Mouse (Mus musculus) bone marrow, adult 2 months (tissue): ENCODE data around the gene Srcin1. TPM values are rescaled to one million over a fixed set of nuclear protein-coding genes. Genes with fewer than 3 reads are reported as not detected.

Experiments used
- H3K27ac ChIP-seq: fragments of 200-500 bp; 2 replicates; pipeline ENCODE4 v1.5.1; 2012; ENCODE audit warnings: low read depth, mild to moderate bottlenecking, control low read depth, inconsistent platforms, low read length; ENCODE audit not compliant: control insufficient read depth, poor library complexity, insufficient read depth
- H3K4me1 ChIP-seq: fragments of 200-500 bp; 2 replicates; pipeline ENCODE4 v1.6.1; 2011; ENCODE audit warnings: low read length; ENCODE audit not compliant: control insufficient read depth, insufficient read depth
- H3K4me3 ChIP-seq: fragments of 200-500 bp; replicated peaks from 2 replicates; pipeline ENCODE3; 2011; ENCODE audit warnings: mild to moderate bottlenecking, low read depth, low read length, control low read depth; ENCODE audit not compliant: control insufficient read depth
- CTCF ChIP-seq: fragments of 200-500 bp; IDR thresholded peaks from 2 replicates; pipeline ENCODE4 v1.5.1; 2011; ENCODE audit warnings: low read length, control low read depth; ENCODE audit not compliant: control insufficient read depth, insufficient read depth
- POLR2A ChIP-seq: fragments of 200-500 bp; IDR thresholded peaks from 2 replicates; pipeline ENCODE4 v1.6.1; 2011; ENCODE audit warnings: low read depth, mild to moderate bottlenecking, control low read depth, low read length, borderline replicate concordance; ENCODE audit not compliant: control insufficient read depth
- WGBS: fragments of 180-500 bp; shearing (Covaris S2); methylation state at CpG from one replicate; pipeline ENCODE4 v1.1.7; 2018; 5-methylcytosine and 5-hydroxymethylcytosine counted together
- polyA plus RNA-seq: library from polyadenylated mRNA; stranded (reverse); fragments of >200 nt; gene quantifications from 2 replicates; pipeline ENCODE4 v1.2.4, GENCODE M21; 2011; ENCODE audit warnings: low replicate concordance; ENCODE audit not compliant: missing spikeins, insufficient read depth, insufficient read length

The Srcin1 gene
- polyA plus RNA-seq, 1 experiment = 0.57 TPM

DNA sequence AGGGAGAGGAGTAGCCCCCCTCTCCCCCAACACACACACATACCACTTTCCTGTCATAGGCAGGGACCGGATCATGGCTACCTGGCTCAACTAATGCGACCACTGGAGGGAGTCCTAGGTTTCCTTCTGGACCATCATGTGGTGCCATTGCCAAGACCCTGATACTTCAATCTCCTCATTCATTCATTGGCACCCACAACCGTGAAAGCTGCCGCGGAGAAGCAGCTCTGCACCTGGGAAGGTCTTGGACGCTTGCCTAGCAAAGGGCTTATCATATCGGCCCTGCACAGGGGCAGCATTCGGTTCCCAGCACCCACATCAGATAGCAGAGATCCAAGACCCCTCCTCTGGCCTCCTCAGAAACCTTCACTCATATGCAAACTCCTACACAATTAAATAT lies 69.7 kb downstream of the Srcin1 start:
- TF ChIP-seq CTCF = no peak
- no peak for TF ChIP-seq POLR2A
- 69% methylated on average over 8 of the region's 8 CpGs for WGBS
- Histone ChIP-seq H3K4me3 (no peak overlapping the region), H3K4me1 (peaks cover 3% of the 10 kb centered on the region; the same call in 1 of the 2 replicates), H3K27ac (no peak overlapping the region)

DNA sequence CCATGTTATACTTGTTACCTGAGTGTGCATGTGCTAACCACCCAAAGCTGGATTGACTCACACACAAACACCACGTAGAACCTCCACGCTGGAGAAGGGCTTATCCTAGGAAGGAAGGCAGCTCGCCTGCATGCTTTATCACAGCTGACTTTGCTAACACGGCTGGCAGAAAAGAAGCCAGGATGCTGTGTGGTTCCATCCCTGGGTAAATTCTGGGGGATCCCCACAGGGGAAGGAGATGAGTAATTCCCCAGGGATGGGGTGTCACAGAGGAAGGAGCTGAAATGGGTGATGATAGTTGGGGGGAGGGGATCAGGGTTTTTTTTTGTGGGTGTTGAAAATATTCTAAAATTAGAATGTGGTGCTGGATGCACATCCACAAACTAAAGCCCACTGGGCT lies 70.2 kb downstream of the Srcin1 start:
- Histone ChIP-seq H3K4me1 (peaks cover 3% of the 10 kb centered on the region; the same call in 1 of the 2 replicates), H3K27ac (no peak overlapping the region), H3K4me3 (no peak overlapping the region)
- WGBS = 49% methylated on average over 4 of the region's 4 CpGs
- TF ChIP-seq POLR2A = no peak
- TF ChIP-seq CTCF = no peak

DNA sequence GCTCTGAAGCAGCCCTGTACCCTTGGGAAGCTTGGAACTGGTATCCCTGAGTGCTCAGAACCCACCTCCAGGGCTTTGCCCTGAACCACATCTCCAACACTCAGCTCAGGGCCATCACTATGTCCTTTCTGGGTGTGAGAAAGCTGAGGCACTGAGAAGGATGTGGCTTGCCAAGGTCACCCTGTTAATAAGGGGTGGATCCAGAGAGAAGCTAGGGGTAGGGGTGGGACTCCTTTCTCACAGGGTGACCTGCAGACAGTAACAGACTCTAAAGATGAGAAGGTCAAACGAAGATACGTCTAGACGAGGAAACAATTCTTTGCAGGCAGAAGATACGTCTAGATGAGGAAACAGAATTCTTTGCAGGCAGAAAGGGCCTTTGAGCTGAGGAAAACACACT lies 73.1 kb downstream of the Srcin1 start:
- TF ChIP-seq CTCF (no peak), POLR2A (no peak)
- 74% methylated on average over 4 of the region's 4 CpGs for WGBS
- Histone ChIP-seq H3K27ac (no peak overlapping the region), H3K4me1 (no peaks in the 10 kb centered on the region), H3K4me3 (no peak overlapping the region)

DNA sequence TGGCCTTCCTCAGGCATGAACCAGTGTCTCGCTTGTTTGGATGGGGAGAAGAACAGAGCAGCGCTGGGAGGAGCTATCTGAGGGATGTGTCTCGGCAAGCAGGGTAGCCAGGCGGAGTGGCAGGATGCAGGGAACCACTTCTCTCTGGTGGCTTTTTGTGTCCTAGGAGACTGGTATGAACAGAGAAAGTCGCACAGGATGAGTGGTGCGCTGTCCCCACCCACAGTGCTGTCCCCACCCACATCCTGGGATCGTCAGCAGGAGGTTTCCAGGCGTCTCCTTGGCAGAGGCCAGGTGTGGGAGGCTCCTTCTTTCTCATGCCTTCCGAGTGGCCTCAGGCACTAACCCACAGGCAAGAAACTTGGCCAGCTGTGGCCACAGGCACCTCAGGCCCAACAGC lies 73.6 kb downstream of the Srcin1 start:
- Histone ChIP-seq H3K4me3 (no peak overlapping the region), H3K4me1 (no peaks in the 10 kb centered on the region), H3K27ac (no peak overlapping the region)
- TF ChIP-seq POLR2A = no peak
- no peak for TF ChIP-seq CTCF
- 83% methylated on average over 9 of the region's 9 CpGs for WGBS

DNA sequence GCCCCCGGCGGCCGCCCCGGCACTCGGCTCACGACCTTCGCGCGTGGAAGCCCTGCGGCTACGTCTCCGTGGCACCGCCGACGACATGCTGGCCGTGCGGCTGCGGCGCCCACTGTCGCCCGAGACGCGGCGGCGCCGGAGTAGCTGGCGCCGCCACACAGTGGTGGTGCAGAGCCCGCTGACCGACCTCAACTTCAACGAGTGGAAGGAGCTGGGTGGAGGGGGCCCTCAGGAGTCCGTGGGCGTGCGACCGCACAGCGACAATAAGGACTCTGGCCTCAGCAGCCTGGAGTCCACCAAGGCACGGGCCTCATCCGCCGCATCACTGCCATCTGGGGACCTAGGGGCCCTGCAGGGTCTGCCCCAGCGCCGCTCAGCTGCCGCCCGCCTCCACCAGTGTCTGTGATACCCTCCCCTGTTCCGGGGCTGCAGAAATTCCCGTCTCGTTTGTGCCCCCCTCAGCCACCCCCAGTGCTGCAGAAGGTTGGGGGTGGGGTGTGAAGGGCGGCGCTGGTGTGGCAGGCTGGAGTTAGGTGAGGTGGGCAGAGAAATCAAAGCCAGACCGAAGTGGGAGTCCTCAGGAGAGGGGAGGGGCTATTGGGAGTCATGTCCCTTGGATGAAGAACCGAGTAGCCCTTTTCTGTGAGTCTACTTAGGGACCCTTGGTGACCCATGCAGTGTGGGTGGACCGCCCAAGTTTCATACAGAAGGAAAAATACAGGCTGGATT lies 75.1 kb downstream of the Srcin1 start:
- no peak overlapping the region for H3K27ac ChIP-seq
- 98% methylated on average over 51 of the region's 51 CpGs for WGBS
- H3K4me3 ChIP-seq = no peak overlapping the region

DNA sequence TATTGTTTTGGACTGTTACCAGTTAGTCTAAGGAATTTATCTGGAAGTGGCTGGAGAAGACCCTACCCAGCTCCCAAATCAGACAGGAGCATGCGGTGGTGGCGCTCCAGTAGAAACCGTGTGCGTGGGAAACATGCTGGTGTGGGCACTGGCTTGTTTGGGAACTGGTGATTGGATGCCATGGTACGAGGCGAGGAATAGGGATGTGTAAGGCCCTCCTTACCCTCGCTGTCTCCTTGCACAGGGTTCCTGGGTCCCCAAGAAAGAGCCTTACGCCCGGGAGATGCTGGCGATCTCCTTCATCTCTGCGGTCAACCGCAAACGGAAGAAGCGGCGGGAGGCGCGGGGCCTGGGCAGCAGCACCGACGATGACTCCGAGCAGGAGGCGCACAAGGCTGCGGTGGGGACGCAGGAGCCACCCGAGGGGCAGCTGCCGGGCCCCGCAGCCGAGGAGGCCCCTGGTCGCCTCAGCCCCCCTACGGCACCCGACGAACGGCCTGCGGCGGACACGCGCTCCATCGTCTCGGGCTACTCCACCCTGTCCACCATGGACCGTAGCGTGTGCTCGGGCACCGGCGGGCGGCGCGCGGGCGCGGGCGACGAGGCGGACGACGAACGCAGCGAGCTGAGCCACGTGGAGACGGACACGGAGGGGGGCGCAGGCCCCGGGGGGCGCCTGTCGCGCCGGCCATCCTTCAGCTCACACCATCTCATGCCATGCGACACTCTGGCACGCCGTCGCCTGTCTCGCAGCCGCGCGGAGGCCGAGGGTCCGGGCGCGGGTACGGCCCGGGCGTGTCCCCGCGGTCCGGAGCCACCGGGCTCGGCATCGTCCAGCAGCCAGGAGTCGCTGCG lies 75.9 kb downstream of the Srcin1 start, which contains the start of gene 4933428G20Rik:
TSS of gene 4933428G20Rik (minus strand) at position 476 of the 855 bp plus-strand sequence.
- no peak for TF ChIP-seq POLR2A
- TF ChIP-seq CTCF = no peak
- no peaks in the 10 kb centered on the region for H3K4me1 ChIP-seq
- no peak within 1 kb of the TSS for H3K4me3 ChIP-seq
- WGBS = 96% methylated on average over 88 of the region's 88 CpGs
- H3K27ac ChIP-seq = no peak within 1 kb of the TSS

More for the DNA sequence above, 75.1 kb downstream of the Srcin1 start:
- no peaks in the 10 kb centered on the region for H3K4me1 ChIP-seq
- TF ChIP-seq POLR2A = no peak
- no peak for TF ChIP-seq CTCF

DNA sequence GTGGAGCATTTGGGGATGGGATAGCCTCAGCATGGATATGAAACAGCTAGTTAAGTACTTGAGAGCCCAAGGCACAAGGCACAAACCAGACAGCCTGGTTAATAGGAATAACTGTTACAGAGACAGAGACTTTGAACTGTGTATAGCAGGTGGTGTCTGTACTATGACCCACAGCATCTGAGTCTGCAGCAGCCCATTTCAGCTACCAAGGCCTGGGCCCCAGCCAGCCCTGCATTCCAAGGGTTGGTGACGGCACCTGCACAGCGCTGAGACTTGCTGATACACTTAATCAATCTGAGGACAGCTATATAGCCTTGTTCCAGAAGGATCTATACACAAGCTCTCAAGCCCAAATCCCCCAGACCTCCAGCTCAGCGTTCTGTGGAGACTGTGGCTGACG lies 78.4 kb downstream of the Srcin1 start:
- 95% methylated on average over 4 of the region's 4 CpGs for WGBS

DNA sequence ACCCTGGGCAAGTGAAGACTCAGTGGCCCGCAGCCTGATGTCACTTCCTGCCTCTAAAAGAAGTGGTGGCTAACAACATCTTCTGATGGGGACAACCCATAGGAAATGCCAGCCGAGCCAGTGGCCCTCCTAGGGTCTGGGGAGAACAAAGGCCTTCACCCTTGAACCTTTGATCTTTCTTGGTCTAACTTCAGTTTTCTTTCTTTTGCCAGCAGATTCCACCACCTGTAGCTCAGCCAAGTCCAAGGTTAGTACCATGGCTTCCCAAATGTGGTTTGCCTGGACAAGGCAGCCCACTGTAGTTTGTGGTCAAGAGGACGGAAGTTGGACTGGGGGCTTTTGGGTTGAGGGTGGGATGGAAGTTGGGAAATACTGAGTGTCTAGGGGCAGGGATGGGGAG lies 83.2 kb downstream of the Srcin1 start:
- no peaks in the 10 kb centered on the region for H3K4me1 ChIP-seq
- H3K4me3 ChIP-seq = no peak overlapping the region
- TF ChIP-seq CTCF (no peak), POLR2A (no peak)
- no peak overlapping the region for H3K27ac ChIP-seq
- 82% methylated on average over 3 of the region's 3 CpGs for WGBS

More for the DNA sequence above, 78.4 kb downstream of the Srcin1 start:
- TF ChIP-seq CTCF = no peak
- no peak for TF ChIP-seq POLR2A
- Histone ChIP-seq H3K4me1 (no peaks in the 10 kb centered on the region), H3K4me3 (no peak overlapping the region), H3K27ac (no peak overlapping the region)
